Comparison of ENCODE assay signal across 10 mouse cellular contexts in the genomic region with DNA sequence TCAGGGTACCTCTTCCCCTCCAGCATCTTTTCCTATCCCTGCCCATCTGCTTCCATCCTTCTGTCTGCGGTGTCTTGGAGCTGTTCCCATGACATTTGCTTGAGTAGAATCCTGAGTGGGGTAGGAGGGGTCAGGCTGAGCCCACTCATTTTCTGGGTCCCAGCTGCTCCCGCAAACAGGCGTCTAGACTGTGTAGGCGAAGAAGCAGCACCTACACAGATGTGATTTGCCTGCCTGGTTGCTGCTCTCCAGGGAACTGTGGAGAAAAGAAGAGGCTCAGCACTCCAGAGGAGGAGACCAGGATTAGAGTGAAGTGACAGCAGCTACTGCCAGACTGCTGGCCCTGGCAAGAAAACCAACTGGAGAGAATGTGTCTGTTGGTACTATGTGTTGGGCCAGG. TPM values are rescaled to one million over a fixed set of nuclear protein-coding genes. Genes with fewer than 3 reads are reported as not detected.
A peak's percentile ranks its signal among the peaks of the same experiment; 100 is the strongest.
DNase-seq lines count a peak whose midpoint lies in the region; ATAC-seq and TF ChIP-seq lines count a peak whose summit lies in the region.
"Had no signal": no experiment of that assay in that cellular context is flagged by ENCODE, and none has a peak within 500 bp of the region (broad histone marks: within the 10 kb centered on the region; RNA-seq: fewer than 3 reads in every experiment).

No protein-coding gene starts in this region.

- intact Hi-C loops in heart, postnatal 14 days (cut with DNase I) = no loop called here

- H3K36me3 ChIP-seq in midbrain, postnatal 0 days (ENCODE audit: insufficient read depth, low read length) = peaks cover 2% of the 10 kb centered on the region; the same call in 1 of the 2 replicates
- H3K36me3 ChIP-seq in midbrain, embryonic 15.5 days (replicated peaks) = peaks cover 3% of the 10 kb centered on the region
- 0 out of 2 replicates have a peak, but pooled peaks cover 4% of the 10 kb centered on the region for H3K36me3 ChIP-seq in forebrain, embryonic 14.5 days (ENCODE audit: control insufficient read depth, insufficient read depth, low read length)

- peak; percentile 51 for DNase-seq in midbrain, postnatal 0 days (ENCODE audit: low spot score)
- peak; percentile 46 for DNase-seq in forebrain, embryonic 14.5 days (ENCODE audit: low spot score)
- DNase-seq in left cerebral cortex, adult 11 months (ENCODE audit: low spot score) = peak; percentile 75
- no peak for DNase-seq in heart, postnatal 14 days
- DNase-seq in thymus, postnatal 10 days (ENCODE audit: low spot score in 2 of 2) = no peak
- DNase-seq in kidney, adult 11 months = no peak
- DNase-seq: kidney, postnatal 36 days; lung, adult 2 months had no signal

- WGBS in midbrain, postnatal 0 days = 68% methylated on average over 4 of the region's 4 CpGs
- 70% methylated on average over 4 of the region's 4 CpGs for WGBS in midbrain, embryonic 15.5 days
- 76% methylated on average over 4 of the region's 4 CpGs for WGBS in forebrain, embryonic 14.5 days

- no peak overlapping the region for H3K4me2 ChIP-seq in midbrain, postnatal 0 days (ENCODE audit: low read depth, low read length, poor library complexity, severe bottlenecking)
- H3K4me2 ChIP-seq in midbrain, embryonic 15.5 days = no peak overlapping the region
- H3K4me2 ChIP-seq in forebrain, embryonic 14.5 days (ENCODE audit: low read length) = no peak overlapping the region

- peaks cover 4% of the 10 kb centered on the region; the same call in 1 of the 2 replicates for H3K4me1 ChIP-seq in midbrain, postnatal 0 days (ENCODE audit: insufficient read depth, low read length)
- H3K4me1 ChIP-seq in midbrain, embryonic 15.5 days = no peaks in the 10 kb centered on the region
- no peaks in the 10 kb centered on the region for H3K4me1 ChIP-seq in forebrain, embryonic 14.5 days (ENCODE audit: control insufficient read depth, insufficient read depth, low read length)

- no peaks in the 10 kb centered on the region for H3K27me3 ChIP-seq in midbrain, postnatal 0 days (ENCODE audit: insufficient read depth, low read length)
- no peaks in the 10 kb centered on the region for H3K27me3 ChIP-seq in midbrain, embryonic 15.5 days (replicated peaks)
- no peaks in the 10 kb centered on the region for H3K27me3 ChIP-seq in forebrain, embryonic 14.5 days (replicated peaks; ENCODE audit: control insufficient read depth, insufficient read depth, low read length)

- ATAC-seq in midbrain, postnatal 0 days (ENCODE audit: low FRiP score) = no peak
- no peak; the same call in 1 of the 2 replicates for ATAC-seq in midbrain, embryonic 15.5 days (replicated peaks)
- peak; percentile 61; the same call in 1 of the 2 replicates for ATAC-seq in forebrain, embryonic 14.5 days

- H3K4me3 ChIP-seq in midbrain, postnatal 0 days (ENCODE audit: low read depth, low read length) = no peak overlapping the region
- no peak overlapping the region for H3K4me3 ChIP-seq in midbrain, embryonic 15.5 days
- no peak overlapping the region for H3K4me3 ChIP-seq in forebrain, embryonic 14.5 days (ENCODE audit: low read depth, low read length)

- no peaks in the 10 kb centered on the region for H3K9me3 ChIP-seq in midbrain, postnatal 0 days (ENCODE audit: low read length)
- no peaks in the 10 kb centered on the region for H3K9me3 ChIP-seq in midbrain, embryonic 15.5 days
- H3K9me3 ChIP-seq in forebrain, embryonic 14.5 days (replicated peaks; ENCODE audit: control insufficient read depth, low read length) = no peaks in the 10 kb centered on the region; the same call in 1 of the 2 replicates
- H3K9me3 ChIP-seq: G1E had no signal

- TF ChIP-seq CTCF in midbrain, postnatal 0 days (IDR thresholded peaks at IDR 0.05) = no peak

- H3K9ac ChIP-seq in midbrain, postnatal 0 days (replicated peaks; ENCODE audit: low read length, poor library complexity, severe bottlenecking) = no peak overlapping the region
- no peak overlapping the region for H3K9ac ChIP-seq in midbrain, embryonic 15.5 days
- no peak overlapping the region for H3K9ac ChIP-seq in forebrain, embryonic 14.5 days (ENCODE audit: low read length)

- H3K27ac ChIP-seq in midbrain, postnatal 0 days (ENCODE audit: low read depth, low read length) = no peak overlapping the region
- H3K27ac ChIP-seq in midbrain, embryonic 15.5 days = no peak overlapping the region
- H3K27ac ChIP-seq in forebrain, embryonic 14.5 days (ENCODE audit: low read depth, low read length) = peak overlapping the region; percentile 70

RNA-seq across cellular contexts. Expression of a gene that starts 14.9 kb away (rescaled TPM):
- total RNA-seq in midbrain, postnatal 0 days (2014; rRNA removed) = 18.0 and 21.2 TPM in 2 replicates
- 16.9 and 17.4 TPM in 2 replicates for polyA plus RNA-seq in midbrain, postnatal 0 days (2015; fragmentation: Nextera tagmentation; extraction: Ambion mirVana)
- polyA plus RNA-seq in midbrain, embryonic 15.5 days (2015; fragmentation: Nextera tagmentation; extraction: Ambion mirVana) = 34.4 and 35.2 TPM in 2 replicates
- polyA plus RNA-seq in forebrain, embryonic 14.5 days (2014; fragmentation: Nextera tagmentation; extraction: Ambion mirVana) = 22.2 and 25.1 TPM in 2 replicates
- 10 to 100 TPM; 28.0 to 29.5 TPM for total RNA-seq in heart, postnatal 14 days (2021)

RNA-seq across cellular contexts. Expression of a gene that starts 22.2 kb away (rescaled TPM):
- 27.0 and 28.6 TPM in 2 replicates for total RNA-seq in midbrain, postnatal 0 days (2014; rRNA removed)
- polyA plus RNA-seq in midbrain, postnatal 0 days (2015; fragmentation: Nextera tagmentation; extraction: Ambion mirVana) = 47.7 and 49.3 TPM in 2 replicates
- 48.7 and 53.0 TPM in 2 replicates for polyA plus RNA-seq in midbrain, embryonic 15.5 days (2015; fragmentation: Nextera tagmentation; extraction: Ambion mirVana)
- 63.1 and 76.6 TPM in 2 replicates for polyA plus RNA-seq in forebrain, embryonic 14.5 days (2014; fragmentation: Nextera tagmentation; extraction: Ambion mirVana)
- total RNA-seq in heart, postnatal 14 days (2021) = 10 to 100 TPM in 1 of 2 experiments, 1 to 10 TPM in 1; 9.2 to 12.8 TPM

RNA-seq across cellular contexts. Expression of a gene that starts 28.9 kb away (rescaled TPM):
- 8.5 and 12.3 TPM in 2 replicates for total RNA-seq in midbrain, postnatal 0 days (2014; rRNA removed)
- 9.1 and 10.6 TPM in 2 replicates for polyA plus RNA-seq in midbrain, postnatal 0 days (2015; fragmentation: Nextera tagmentation; extraction: Ambion mirVana)
- polyA plus RNA-seq in midbrain, embryonic 15.5 days (2015; fragmentation: Nextera tagmentation; extraction: Ambion mirVana) = 11.8 and 12.0 TPM in 2 replicates
- polyA plus RNA-seq in forebrain, embryonic 14.5 days (2014; fragmentation: Nextera tagmentation; extraction: Ambion mirVana) = 13.4 and 14.2 TPM in 2 replicates
- total RNA-seq in heart, postnatal 14 days (2021) = 10 to 100 TPM; 23.3 to 24.9 TPM

RNA-seq across cellular contexts. Expression of a gene that starts 44.6 kb away (rescaled TPM):
- 0.19 and 2.7 TPM in 2 replicates for total RNA-seq in midbrain, postnatal 0 days (2014; rRNA removed)
- polyA plus RNA-seq in midbrain, postnatal 0 days (2015; fragmentation: Nextera tagmentation; extraction: Ambion mirVana) = 2.6 and 2.9 TPM in 2 replicates
- polyA plus RNA-seq in midbrain, embryonic 15.5 days (2015; fragmentation: Nextera tagmentation; extraction: Ambion mirVana) = 1.3 TPM in 2 replicates
- 1.1 TPM in 2 replicates for polyA plus RNA-seq in forebrain, embryonic 14.5 days (2014; fragmentation: Nextera tagmentation; extraction: Ambion mirVana)
- 1 to 10 TPM; 3.0 to 3.1 TPM for total RNA-seq in heart, postnatal 14 days (2021)

Comparison
In these comparisons a context has a peak if more than half of its experiments do, and no peak if none do; other contexts are left out.
1. DNase-seq: peak in midbrain, postnatal 0 days (single experiment), forebrain, embryonic 14.5 days (single experiment) and left cerebral cortex, adult 11 months (single experiment); none in heart, postnatal 14 days (0 of 2), thymus, postnatal 10 days (0 of 2) and kidney, adult 11 months (single experiment).